Mouse (Mus musculus) left cerebral cortex, adult 8-10 months (tissue): ENCODE data around the gene Ccdc84. TPM values are rescaled to one million over a fixed set of nuclear protein-coding genes. Genes with fewer than 3 reads are reported as not detected.
"Not testable (repeated sequence)": the region's sequence is repeated elsewhere in the genome, so short reads cannot be mapped to it uniquely, and the experiment has no call there.

ENCODE experiments used
- DNase-seq, 2 experiments: peaks; one replicate each; pipeline ENCODE4 v3.0.0; 2022; ENCODE audit warnings: low spot score in 2 of 2
- microRNA-seq, 2 experiments: library from miRNA; unstranded; fragments of <30 nt; microRNA quantifications; one replicate each; pipeline ENCODE4 v1.2.0; 2022
- total RNA-seq, 4 experiments: library from RNA; stranded (reverse); gene quantifications; 2 replicates each; pipeline ENCODE4 v1.2.4; 2022

Gene Ccdc84
- total RNA-seq, 4 experiments from 2014 or later: 17.6 to 25.7 (median 18.8) TPM

GRCm38 (mm10) chr9:44361931-44362330, 56.4 kb downstream of the Ccdc84 start:
- not testable (repeated sequence) for DNase-seq

- peak; percentile 89 to 91 for DNase-seq
Measured at GRCm38 (mm10) chr9:44361190-44361917, 57.0 kb downstream of the Ccdc84 start, which contains the start of gene Vps11. Vps11 (minus strand) TSS chr9:44361670.

Small RNAs within 50 kb of the gene (microRNA-seq; reads per million reads assigned to microRNA genes)
- 0.21 to 0.66 reads per million in 2 experiments for gene Mir7085

Other genes with a start within 250 kb of the Ccdc84 start
- gene Cbl, start 184.5 kb downstream of the Ccdc84 start, total RNA-seq: 10 to 100 TPM; 48.8 to 55.0 (median 52.5) TPM
- gene Ccdc153, start 177.9 kb downstream of the Ccdc84 start, total RNA-seq: 1 to 10 TPM; 1.6 to 3.9 (median 3.4) TPM
- under 1 TPM; 0.38 to 0.76 (median 0.67) TPM for gene Pdzd3, start 167.1 kb downstream of the Ccdc84 start, total RNA-seq
- gene Nlrx1, start 150.0 kb downstream of the Ccdc84 start, total RNA-seq: 10 to 100 TPM; 10.6 to 13.8 (median 11.8) TPM
- 10 to 100 TPM; 57.0 to 65.5 (median 58.8) TPM for gene Abcg4, start 130.0 kb downstream of the Ccdc84 start, total RNA-seq
- 10 to 100 TPM; 30.2 to 34.9 (median 33.3) TPM for gene Hinfp, start 112.9 kb downstream of the Ccdc84 start, total RNA-seq
- gene C2cd2l, start 98.3 kb downstream of the Ccdc84 start, total RNA-seq: 100 to 1,000 TPM; 201 to 282 (median 245) TPM
- 10 to 100 TPM; 15.2 to 16.9 (median 16.5) TPM for gene Dpagt1, start 92.5 kb downstream of the Ccdc84 start, total RNA-seq
- gene H2afx, start 83.9 kb downstream of the Ccdc84 start, total RNA-seq: 10 to 100 TPM; 45.6 to 48.7 (median 47.8) TPM
- 10 to 100 TPM; 19.4 to 21.5 (median 20.4) TPM for gene Hmbs, start 74.3 kb downstream of the Ccdc84 start, total RNA-seq
- gene Vps11, start 56.9 kb downstream of the Ccdc84 start, total RNA-seq: 10 to 100 TPM; 61.9 to 66.7 (median 63.5) TPM
- gene Hyou1, start 39.1 kb downstream of the Ccdc84 start, total RNA-seq: 100 to 1,000 TPM; 106 to 115 (median 112) TPM
- gene Slc37a4, start 21.7 kb downstream of the Ccdc84 start, total RNA-seq: 10 to 100 TPM; 30.5 to 34.1 (median 31.8) TPM
- 100 to 1,000 TPM; 768 to 851 (median 802) TPM for gene Rps25, start 11.4 kb downstream of the Ccdc84 start, total RNA-seq
- gene Trappc4, start 11.0 kb downstream of the Ccdc84 start, total RNA-seq: 10 to 100 TPM; 67.4 to 74.5 (median 72.5) TPM
- not detected for gene Foxr1, start 22.6 kb upstream of the Ccdc84 start, total RNA-seq
- not detected for gene Upk2, start 36.4 kb upstream of the Ccdc84 start, total RNA-seq
- 10 to 100 TPM; 60.4 to 67.8 (median 61.9) TPM for gene Bcl9l, start 64.3 kb upstream of the Ccdc84 start, total RNA-seq
- not detected for gene Cxcr5, start 143.3 kb upstream of the Ccdc84 start, total RNA-seq
- 100 to 1,000 TPM; 137 to 157 (median 145) TPM for gene Ddx6, start 186.3 kb upstream of the Ccdc84 start, total RNA-seq